Mouse (Mus musculus): ENCODE measurements at regions not wholly inside any gene's neighbourhood (a gene's known extent, or its start where the extent isn't known, plus 50 kb on each side); places are given as distances from the start of the nearest gene placed in this dataset.

DNA sequence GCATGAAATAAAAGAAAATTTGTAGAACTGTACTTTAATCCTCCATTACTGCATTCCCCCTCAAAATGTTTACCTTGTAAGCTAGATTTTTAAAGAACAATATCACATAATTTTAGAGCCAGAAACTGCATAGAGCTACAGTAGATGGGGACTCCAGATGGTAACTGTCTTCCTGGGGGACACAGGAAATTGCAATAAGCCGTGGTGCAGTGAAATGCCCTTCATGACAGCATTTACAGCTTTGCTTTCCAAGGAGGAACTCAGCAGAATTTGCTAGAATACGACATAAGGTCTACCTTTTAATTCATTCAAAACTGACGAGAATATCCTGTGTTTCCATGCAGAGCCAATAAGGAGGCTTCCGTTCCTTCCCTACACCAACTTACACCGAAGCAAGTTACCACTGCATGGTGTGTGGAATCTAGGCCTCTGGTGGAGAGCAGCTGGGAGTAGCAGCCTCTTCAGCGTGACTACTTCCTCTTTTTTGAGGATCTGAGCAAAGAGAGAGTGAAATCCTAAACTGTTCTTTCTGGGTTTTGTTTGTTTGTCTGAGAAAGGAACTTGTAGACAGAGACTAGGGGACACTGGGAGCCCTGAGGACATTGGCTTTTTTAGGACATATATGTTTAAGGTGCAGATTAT lies 164.6 kb downstream of the Gm9376 start:
- Histone ChIP-seq H3K27me3 (ENCODE audit: control insufficient read depth, insufficient read depth, low read depth, low read length) (peaks cover 19% of the 10 kb centered on the region), H3K27ac (ENCODE audit: low read length) (no peak overlapping the region), H3K4me2 (ENCODE audit: low read depth, low read length) (no peak overlapping the region), H3K4me3 (ENCODE audit: low read length) (no peak overlapping the region), H3K9me3 (ENCODE audit: control insufficient read depth, low read length) (no peaks in the 10 kb centered on the region), H3K36me3 (ENCODE audit: control insufficient read depth, insufficient read depth, low read length) (no peaks in the 10 kb centered on the region), H3K4me1 (replicated peaks; ENCODE audit: control insufficient read depth, insufficient read depth, low read length) (no peaks in the 10 kb centered on the region), H3K9ac (ENCODE audit: low read length) (no peak overlapping the region)
- ATAC-seq (ENCODE audit: low read depth): no peak
- WGBS: 72% methylated on average over 6 of the region's 6 CpGs
